ENCODE assay signal across 9 mouse cellular contexts in genomic region chr13:63642617-63643016, GRCm38 (mm10).
DNase-seq lines count a peak whose midpoint lies in the region; ATAC-seq and TF ChIP-seq lines count a peak whose summit lies in the region.
"Had no signal": no experiment of that assay in that cellular context is flagged by ENCODE, and none has a peak within 500 bp of the region (broad histone marks: within the 10 kb centered on the region; RNA-seq: fewer than 3 reads in every experiment).

No protein-coding gene starts in this region.

- H3K36me3 ChIP-seq in midbrain, postnatal 0 days (ENCODE audit: insufficient read depth, low read length) = no peaks in the 10 kb centered on the region
- no peaks in the 10 kb centered on the region for H3K36me3 ChIP-seq in midbrain, embryonic 13.5 days
- no peaks in the 10 kb centered on the region for H3K36me3 ChIP-seq in embryonic facial prominence, embryonic 12.5 days
- no peaks in the 10 kb centered on the region for H3K36me3 ChIP-seq in heart, embryonic 12.5 days
- no peaks in the 10 kb centered on the region for H3K36me3 ChIP-seq in kidney, embryonic 16.5 days (ENCODE audit: insufficient read depth, low read length)
- no peaks in the 10 kb centered on the region for H3K36me3 ChIP-seq in liver, embryonic 11.5 days (ENCODE audit: control insufficient read depth, insufficient read depth, low read length)
- H3K36me3 ChIP-seq: G1E had no signal

- H3K9me3 ChIP-seq in midbrain, postnatal 0 days (ENCODE audit: low read length) = no peaks in the 10 kb centered on the region
- H3K9me3 ChIP-seq in midbrain, embryonic 13.5 days = no peaks in the 10 kb centered on the region
- H3K9me3 ChIP-seq in embryonic facial prominence, embryonic 12.5 days = 0 out of 2 replicates have a peak, but pooled peaks cover 4% of the 10 kb centered on the region
- no peaks in the 10 kb centered on the region for H3K9me3 ChIP-seq in heart, embryonic 12.5 days (replicated peaks)
- H3K9me3 ChIP-seq in kidney, embryonic 16.5 days (ENCODE audit: low read length) = no peaks in the 10 kb centered on the region
- H3K9me3 ChIP-seq in liver, embryonic 11.5 days (ENCODE audit: control insufficient read depth, low read length) = no peaks in the 10 kb centered on the region
- H3K9me3 ChIP-seq: G1E had no signal

- DNase-seq in midbrain, postnatal 0 days (ENCODE audit: low spot score) = peak; percentile 70
- no peak for DNase-seq in liver, embryonic 11.5 days (ENCODE audit: low spot score)
- peak; percentile 41 for DNase-seq in ovary, postnatal 14 days (ENCODE audit: low spot score)

- no peak for ATAC-seq in midbrain, postnatal 0 days (ENCODE audit: low FRiP score)
- no peak for ATAC-seq in midbrain, embryonic 13.5 days
- ATAC-seq in embryonic facial prominence, embryonic 12.5 days (ENCODE audit: insufficient number of reproducible peaks, insufficient read depth, low FRiP score, low TSS enrichment) = no peak
- peak; percentile 84 for ATAC-seq in heart, embryonic 12.5 days (ENCODE audit: insufficient number of reproducible peaks, low FRiP score)
- peak; percentile 90 for ATAC-seq in kidney, embryonic 16.5 days (ENCODE audit: low FRiP score, low TSS enrichment)
- ATAC-seq in liver, embryonic 11.5 days (replicated peaks; ENCODE audit: low FRiP score) = no peak; the same call in 1 of the 2 replicates
- no peak for ATAC-seq in CD4-positive, CD25-positive, alpha-beta regulatory T cell, adult 4 months

- H3K9ac ChIP-seq in midbrain, postnatal 0 days (replicated peaks; ENCODE audit: low read length, poor library complexity, severe bottlenecking) = no peak overlapping the region
- no peak overlapping the region for H3K9ac ChIP-seq in midbrain, embryonic 13.5 days (replicated peaks)
- H3K9ac ChIP-seq in embryonic facial prominence, embryonic 12.5 days = no peak overlapping the region
- no peak overlapping the region for H3K9ac ChIP-seq in heart, embryonic 12.5 days
- no peak overlapping the region for H3K9ac ChIP-seq in kidney, embryonic 16.5 days (replicated peaks; ENCODE audit: low read length)
- no peak overlapping the region for H3K9ac ChIP-seq in liver, embryonic 11.5 days (ENCODE audit: low read depth, low read length)

- TF ChIP-seq CTCF in midbrain, postnatal 0 days (IDR thresholded peaks at IDR 0.05) = no peak

- no peak overlapping the region for H3K4me3 ChIP-seq in midbrain, postnatal 0 days (ENCODE audit: low read depth, low read length)
- H3K4me3 ChIP-seq in midbrain, embryonic 13.5 days (replicated peaks) = no peak overlapping the region
- H3K4me3 ChIP-seq in embryonic facial prominence, embryonic 12.5 days = no peak overlapping the region
- no peak overlapping the region for H3K4me3 ChIP-seq in heart, embryonic 12.5 days
- H3K4me3 ChIP-seq in kidney, embryonic 16.5 days (ENCODE audit: low read length) = no peak overlapping the region
- no peak overlapping the region for H3K4me3 ChIP-seq in liver, embryonic 11.5 days (ENCODE audit: low read depth, low read length)

- H3K27ac ChIP-seq in midbrain, postnatal 0 days (ENCODE audit: low read depth, low read length) = no peak overlapping the region
- H3K27ac ChIP-seq in midbrain, embryonic 13.5 days = no peak overlapping the region
- H3K27ac ChIP-seq in embryonic facial prominence, embryonic 12.5 days = peak overlapping the region; percentile 76
- H3K27ac ChIP-seq in heart, embryonic 12.5 days (ENCODE audit: poor library complexity, severe bottlenecking) = peak overlapping the region; percentile 90
- H3K27ac ChIP-seq in kidney, embryonic 16.5 days (ENCODE audit: low read length) = peak overlapping the region; percentile 91
- H3K27ac ChIP-seq in liver, embryonic 11.5 days (ENCODE audit: low read depth, low read length) = 0 out of 2 replicates have a peak overlapping the region, but pooled peaks have one; percentile 45

- H3K4me1 ChIP-seq in midbrain, postnatal 0 days (ENCODE audit: insufficient read depth, low read length) = no peaks in the 10 kb centered on the region
- H3K4me1 ChIP-seq in midbrain, embryonic 13.5 days (replicated peaks) = peaks cover 4% of the 10 kb centered on the region; the same call in 1 of the 2 replicates
- H3K4me1 ChIP-seq in embryonic facial prominence, embryonic 12.5 days = peaks cover 21% of the 10 kb centered on the region
- H3K4me1 ChIP-seq in heart, embryonic 12.5 days (replicated peaks) = peaks cover 20% of the 10 kb centered on the region
- peaks cover 22% of the 10 kb centered on the region for H3K4me1 ChIP-seq in kidney, embryonic 16.5 days (ENCODE audit: insufficient read depth, low read length)
- H3K4me1 ChIP-seq in liver, embryonic 11.5 days (replicated peaks; ENCODE audit: control insufficient read depth, insufficient read depth, low read length) = no peaks in the 10 kb centered on the region; the same call in 1 of the 2 replicates

- H3K4me2 ChIP-seq in midbrain, postnatal 0 days (ENCODE audit: low read depth, low read length, poor library complexity, severe bottlenecking) = no peak overlapping the region
- no peak overlapping the region for H3K4me2 ChIP-seq in midbrain, embryonic 13.5 days (replicated peaks)
- no peak overlapping the region for H3K4me2 ChIP-seq in embryonic facial prominence, embryonic 12.5 days (replicated peaks)
- H3K4me2 ChIP-seq in heart, embryonic 12.5 days = no peak overlapping the region; the same call in 1 of the 2 replicates
- peak overlapping the region; percentile 7 for H3K4me2 ChIP-seq in kidney, embryonic 16.5 days (replicated peaks; ENCODE audit: low read depth, low read length)
- no peak overlapping the region for H3K4me2 ChIP-seq in liver, embryonic 11.5 days

- H3K27me3 ChIP-seq in midbrain, postnatal 0 days (ENCODE audit: insufficient read depth, low read length) = no peaks in the 10 kb centered on the region
- 0 out of 2 replicates have a peak, but pooled peaks cover 6% of the 10 kb centered on the region for H3K27me3 ChIP-seq in midbrain, embryonic 13.5 days
- H3K27me3 ChIP-seq in embryonic facial prominence, embryonic 12.5 days = no peaks in the 10 kb centered on the region
- H3K27me3 ChIP-seq in heart, embryonic 12.5 days (replicated peaks) = no peaks in the 10 kb centered on the region
- no peaks in the 10 kb centered on the region for H3K27me3 ChIP-seq in kidney, embryonic 16.5 days (ENCODE audit: insufficient read depth, low read length)
- no peaks in the 10 kb centered on the region for H3K27me3 ChIP-seq in liver, embryonic 11.5 days (replicated peaks; ENCODE audit: control insufficient read depth, insufficient read depth, low read length)

- 63% methylated on average over 5 of the region's 5 CpGs for WGBS in midbrain, postnatal 0 days
- WGBS in midbrain, embryonic 13.5 days = 78% methylated on average over 5 of the region's 5 CpGs
- 43% methylated on average over 5 of the region's 5 CpGs for WGBS in embryonic facial prominence, embryonic 12.5 days
- WGBS in heart, embryonic 12.5 days = 22% methylated on average over 5 of the region's 5 CpGs
- 30% methylated on average over 5 of the region's 5 CpGs for WGBS in kidney, embryonic 16.5 days
- WGBS in liver, embryonic 11.5 days = 51% methylated on average over 5 of the region's 5 CpGs

Comparison
In these comparisons a context has a peak if more than half of its experiments do, and no peak if none do; other contexts are left out.
1. ATAC-seq: peak in heart, embryonic 12.5 days (single experiment) and kidney, embryonic 16.5 days (single experiment); none in midbrain, postnatal 0 days (single experiment), midbrain, embryonic 13.5 days (single experiment), embryonic facial prominence, embryonic 12.5 days (single experiment), liver, embryonic 11.5 days (single experiment) and CD4-positive, CD25-positive, alpha-beta regulatory T cell, adult 4 months (single experiment).
2. H3K27ac ChIP-seq: peak in embryonic facial prominence, embryonic 12.5 days (single experiment), heart, embryonic 12.5 days (single experiment), kidney, embryonic 16.5 days (single experiment) and liver, embryonic 11.5 days (single experiment); none in midbrain, postnatal 0 days (single experiment) and midbrain, embryonic 13.5 days (single experiment).